Mouse (Mus musculus): ENCODE results near the gene Nrtn.

DNA sequence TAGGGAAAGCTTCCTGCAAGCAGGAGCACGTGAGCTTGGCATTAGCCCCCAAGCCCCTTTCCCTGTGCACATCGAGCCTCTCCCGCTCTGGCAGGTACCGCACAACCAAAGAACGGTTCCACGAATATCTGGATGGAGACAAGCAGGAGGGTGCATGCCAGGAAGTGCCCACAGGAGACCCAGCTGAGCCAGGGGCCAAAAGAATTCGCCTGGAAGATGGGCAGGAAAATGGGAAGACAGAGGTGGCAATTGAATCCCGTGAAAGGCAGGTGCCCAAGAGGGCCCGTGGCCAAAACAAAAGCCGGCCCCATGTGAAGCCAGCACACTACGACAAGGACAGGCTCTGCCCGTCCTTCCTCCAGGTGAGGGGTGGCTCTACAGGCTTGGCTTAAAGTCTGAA, 8.1 kb upstream of the Nrtn start:
- no peak for TF ChIP-seq CTCF (IDR thresholded peaks at IDR 0.05; ENCODE audit: control insufficient read depth, insufficient read depth, insufficient replicate concordance, low read depth, low read length)
- TF ChIP-seq POLR2A (IDR thresholded peaks at IDR 0.05; ENCODE audit: control insufficient read depth, low read depth, low read length) = no peak

Data from testis, adult 2 months (tissue).